Mouse (Mus musculus): ENCODE data around the gene Olfr844.

The Olfr844 gene

DNA sequence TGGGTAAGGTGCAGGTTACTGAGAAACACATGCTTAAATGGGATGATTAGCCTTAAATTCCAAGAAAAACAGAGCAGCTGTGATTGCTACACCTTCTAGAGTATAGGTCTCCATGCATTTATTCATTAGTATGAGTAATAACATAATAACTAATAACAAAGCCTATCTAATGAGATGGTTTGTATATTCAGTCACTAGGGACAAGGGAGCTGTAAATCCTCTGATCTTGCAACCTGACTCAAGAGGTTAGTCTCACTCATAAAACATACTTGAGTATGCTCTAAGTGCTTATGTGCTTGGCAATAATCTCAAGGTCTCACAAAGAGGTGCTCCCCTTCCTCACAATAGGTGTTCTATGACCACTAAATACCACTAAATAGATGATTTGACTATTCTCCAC is at the start of gene Olfr844:
TSS of gene Olfr844 (plus strand) at position 301 of the 400 bp plus-strand sequence.
- no peak for DNase-seq (ENCODE audit: low spot score in 2 of 2)

DNA sequence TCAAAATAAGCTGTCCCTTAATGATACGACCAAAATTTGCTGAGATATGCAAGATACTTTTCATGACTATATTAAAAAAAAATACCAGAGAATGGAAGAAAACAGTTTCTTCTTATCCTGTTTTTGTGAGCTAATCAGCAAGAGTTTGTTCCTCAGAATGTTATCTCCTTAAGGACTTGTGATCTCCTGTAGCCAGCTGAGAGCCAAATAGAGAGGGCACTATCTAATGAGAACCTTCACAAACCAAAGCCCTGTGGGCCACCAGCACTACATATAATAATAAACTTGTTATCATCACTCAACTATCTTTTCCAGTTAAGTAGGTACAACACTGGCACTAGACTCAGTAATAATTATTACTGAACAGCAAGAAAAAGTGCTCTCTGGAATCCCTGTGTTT is 20.0 kb downstream of the Olfr844 start, which contains the start of gene Olfr845:
TSS of gene Olfr845 (plus strand) at position 301 of the 400 bp plus-strand sequence.
- no peak for DNase-seq (ENCODE audit: low spot score in 2 of 2)

DNA sequence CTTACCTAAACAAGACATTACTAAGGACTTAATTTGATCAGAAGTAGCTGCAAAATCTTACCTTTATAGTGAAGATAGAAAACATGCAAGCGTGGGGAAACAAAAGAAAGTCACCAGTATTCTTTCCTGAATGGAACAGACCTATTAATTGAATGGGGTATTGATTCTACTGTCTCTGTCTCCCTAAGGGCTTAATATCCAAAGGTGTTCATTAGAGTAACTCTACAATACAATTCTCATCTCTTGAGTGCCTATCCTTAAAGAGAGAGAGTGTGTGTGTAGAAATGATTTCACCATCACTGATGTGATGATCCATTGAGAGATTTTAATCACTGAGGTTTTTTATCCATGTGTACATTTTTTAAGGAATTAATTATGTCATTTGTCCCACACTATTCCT is 47.8 kb downstream of the Olfr844 start, which contains the start of gene Olfr846:
TSS of gene Olfr846 (minus strand) at position 101 of the 400 bp plus-strand sequence.
- DNase-seq (ENCODE audit: low spot score in 2 of 2): no peak

Measured in left cerebral cortex, adult 9 months (tissue).